Mouse (Mus musculus): ENCODE results near the gene Armh3.

- TF ChIP-seq CTCF (IDR thresholded peaks at IDR 0.05; ENCODE audit: low read depth) (no peak), EP300 (optimal IDR thresholded peaks at IDR 0.05) (no peak)
Measured at GRCm38 (mm10) chr19:45783933-45784576, 214.2 kb downstream of the Armh3 start.
